In the genomic region with DNA sequence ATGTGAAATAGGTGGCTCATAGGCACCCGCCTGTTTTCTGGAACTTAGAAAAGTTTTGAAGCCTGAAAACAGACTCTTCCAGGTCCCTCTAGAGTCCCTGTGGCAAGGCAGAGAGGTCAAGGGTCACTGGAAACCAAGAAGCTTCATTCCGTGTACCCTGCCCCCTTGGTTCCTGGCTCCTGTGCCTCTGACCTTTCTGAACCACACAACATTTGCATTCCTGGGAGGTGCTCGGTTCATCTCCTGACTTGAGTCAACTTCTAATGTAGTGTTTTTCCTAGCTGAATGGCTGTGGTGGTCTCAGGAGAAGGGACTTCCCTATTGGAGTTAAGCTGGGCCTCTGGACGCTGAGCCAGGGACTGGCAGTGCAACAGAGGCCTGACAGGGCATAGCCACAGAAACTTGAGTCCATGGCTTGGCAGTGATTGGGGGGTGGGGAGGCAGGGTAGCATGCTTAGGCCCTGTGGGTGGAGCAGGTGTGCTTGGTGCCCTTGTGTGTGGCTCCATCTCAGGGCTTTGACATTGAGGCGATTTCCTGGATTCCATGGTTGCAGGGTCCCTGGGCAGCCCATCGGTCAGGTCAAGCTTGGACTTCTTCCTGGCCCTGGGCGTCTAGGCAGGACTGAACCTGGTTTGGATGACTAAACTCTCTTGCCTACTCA, we compare ENCODE assay signal across 8 mouse cellular contexts. TPM values are rescaled to one million over a fixed set of nuclear protein-coding genes. Genes with fewer than 3 reads are reported as not detected.
DNase-seq lines count a peak whose midpoint lies in the region; ATAC-seq and TF ChIP-seq lines count a peak whose summit lies in the region.

No protein-coding gene starts in this region.

- no peaks in the 10 kb centered on the region for H3K9me3 ChIP-seq in heart, embryonic 12.5 days (replicated peaks)
- H3K9me3 ChIP-seq in hindbrain, embryonic 13.5 days, result no peaks in the 10 kb centered on the region
- H3K9me3 ChIP-seq in liver, embryonic 13.5 days (replicated peaks), result no peaks in the 10 kb centered on the region

- ATAC-seq in heart, embryonic 12.5 days (ENCODE audit: insufficient number of reproducible peaks, low FRiP score), result no peak
- no peak for ATAC-seq in hindbrain, embryonic 13.5 days (ENCODE audit: low FRiP score)
- no peak for ATAC-seq in liver, embryonic 13.5 days (ENCODE audit: low read depth)

- TF ChIP-seq CTCF in bone marrow, adult 2 months (IDR thresholded peaks at IDR 0.05; ENCODE audit: control insufficient read depth, insufficient read depth, low read length), result no peak

- H3K27ac ChIP-seq in heart, embryonic 12.5 days (ENCODE audit: poor library complexity, severe bottlenecking), result no peak overlapping the region
- no peak overlapping the region for H3K27ac ChIP-seq in bone marrow, adult 2 months (ENCODE audit: control insufficient read depth, insufficient read depth, low read depth, low read length, poor library complexity)
- no peak overlapping the region for H3K27ac ChIP-seq in hindbrain, embryonic 13.5 days
- H3K27ac ChIP-seq in liver, embryonic 13.5 days, result peak overlapping the region; percentile 75; the same call in 1 of the 2 replicates

- no peaks in the 10 kb centered on the region for H3K27me3 ChIP-seq in heart, embryonic 12.5 days (replicated peaks)
- no peaks in the 10 kb centered on the region for H3K27me3 ChIP-seq in hindbrain, embryonic 13.5 days
- peaks cover 2% of the 10 kb centered on the region; the same call in 1 of the 2 replicates for H3K27me3 ChIP-seq in liver, embryonic 13.5 days

- H3K4me2 ChIP-seq in heart, embryonic 12.5 days, result peak overlapping the region; percentile 76
- H3K4me2 ChIP-seq in hindbrain, embryonic 13.5 days, result peak overlapping the region; percentile 97
- H3K4me2 ChIP-seq in liver, embryonic 13.5 days, result peak overlapping the region; percentile 100

- peak overlapping the region; percentile 90 for H3K4me3 ChIP-seq in heart, embryonic 12.5 days
- H3K4me3 ChIP-seq in bone marrow, adult 2 months (replicated peaks; ENCODE audit: control insufficient read depth, low read depth, low read length), result peak overlapping the region; percentile 33
- peak overlapping the region; percentile 92 for H3K4me3 ChIP-seq in hindbrain, embryonic 13.5 days
- peak overlapping the region; percentile 92 for H3K4me3 ChIP-seq in liver, embryonic 13.5 days (replicated peaks)

- peak overlapping the region; percentile 91 for H3K9ac ChIP-seq in heart, embryonic 12.5 days
- peak overlapping the region; percentile 95 for H3K9ac ChIP-seq in hindbrain, embryonic 13.5 days
- H3K9ac ChIP-seq in liver, embryonic 13.5 days, result peak overlapping the region; percentile 95

- TF ChIP-seq POLR2A in bone marrow, adult 2 months (IDR thresholded peaks at IDR 0.05; ENCODE audit: borderline replicate concordance, control insufficient read depth, low read depth, low read length), result no peak

- 64% methylated on average over 7 of the region's 7 CpGs for WGBS in heart, embryonic 12.5 days
- 67% methylated on average over 7 of the region's 7 CpGs for WGBS in bone marrow, adult 2 months
- 59% methylated on average over 7 of the region's 7 CpGs for WGBS in hindbrain, embryonic 13.5 days
- 51% methylated on average over 7 of the region's 7 CpGs for WGBS in liver, embryonic 13.5 days (ENCODE audit: insufficient replicate concordance)

- no peak for DNase-seq in heart, adult 8-10 months (ENCODE audit: low spot score)
- DNase-seq in liver, embryonic 13.5 days, result no peak
- DNase-seq in right cerebral cortex, postnatal 10 days (ENCODE audit: low spot score in 2 of 2), result no peak
- no peak for DNase-seq in frontal cortex, postnatal 14 days (ENCODE audit: low spot score in 2 of 2)
- no peak for DNase-seq in right cerebral cortex, postnatal 25 days

- H3K36me3 ChIP-seq in heart, embryonic 12.5 days, result peaks cover 10% of the 10 kb centered on the region
- peaks cover 7% of the 10 kb centered on the region for H3K36me3 ChIP-seq in hindbrain, embryonic 13.5 days
- H3K36me3 ChIP-seq in liver, embryonic 13.5 days, result peaks cover 11% of the 10 kb centered on the region

- peaks cover 23% of the 10 kb centered on the region for H3K4me1 ChIP-seq in heart, embryonic 12.5 days (replicated peaks)
- H3K4me1 ChIP-seq in bone marrow, adult 2 months (ENCODE audit: control insufficient read depth, insufficient read depth, low read length), result peaks cover 3% of the 10 kb centered on the region
- H3K4me1 ChIP-seq in hindbrain, embryonic 13.5 days (replicated peaks), result peaks cover 60% of the 10 kb centered on the region
- peaks cover 46% of the 10 kb centered on the region for H3K4me1 ChIP-seq in liver, embryonic 13.5 days (replicated peaks)

RNA-seq across cellular contexts. Expression of a gene that starts 1.4 kb away (rescaled TPM):
- polyA plus RNA-seq in heart, embryonic 12.5 days (2016; fragmentation: Nextera tagmentation; extraction: Ambion mirVana), result 9.4 and 10.1 TPM in 2 replicates
- total RNA-seq in heart, adult 8-10 months (2022), result 10 to 100 TPM; 41.3 to 50.7 (median 49.8) TPM
- 21.0 and 50.2 TPM in 2 replicates for polyA plus RNA-seq in bone marrow, adult 2 months (2011; ENCODE audit: insufficient read depth, insufficient read length, low replicate concordance, missing spikeins)
- 7.8 and 8.5 TPM in 2 replicates for polyA plus RNA-seq in hindbrain, embryonic 13.5 days (2015; fragmentation: Nextera tagmentation; extraction: Ambion mirVana)
- 1.8 and 2.4 TPM in 2 replicates for polyA plus RNA-seq in liver, embryonic 13.5 days (2015; fragmentation: Nextera tagmentation; extraction: Ambion mirVana)

RNA-seq across cellular contexts. Expression of a gene that starts 9.1 kb away (rescaled TPM):
- polyA plus RNA-seq in heart, embryonic 12.5 days (2016; fragmentation: Nextera tagmentation; extraction: Ambion mirVana), result 50.2 and 62.4 TPM in 2 replicates
- 10 to 100 TPM; 19.7 to 30.4 (median 24.4) TPM for total RNA-seq in heart, adult 8-10 months (2022)
- polyA plus RNA-seq in bone marrow, adult 2 months (2011; ENCODE audit: insufficient read depth, insufficient read length, low replicate concordance, missing spikeins), result 8.1 and 12.4 TPM in 2 replicates
- 30.8 and 34.4 TPM in 2 replicates for polyA plus RNA-seq in hindbrain, embryonic 13.5 days (2015; fragmentation: Nextera tagmentation; extraction: Ambion mirVana)
- polyA plus RNA-seq in liver, embryonic 13.5 days (2015; fragmentation: Nextera tagmentation; extraction: Ambion mirVana), result 5.6 and 6.8 TPM in 2 replicates

RNA-seq across cellular contexts. Expression of a gene that starts 14.6 kb away (rescaled TPM):
- polyA plus RNA-seq in heart, embryonic 12.5 days (2016; fragmentation: Nextera tagmentation; extraction: Ambion mirVana), result 0.13 and 0.19 TPM in 2 replicates
- total RNA-seq in heart, adult 8-10 months (2022), result under 1 TPM; 0.17 to 0.19 (median 0.19) TPM
- polyA plus RNA-seq in bone marrow, adult 2 months (2011; ENCODE audit: insufficient read depth, insufficient read length, low replicate concordance, missing spikeins), result 0.42 TPM in 1 of 2 replicates, not detected in the other
- 0.47 and 0.57 TPM in 2 replicates for polyA plus RNA-seq in hindbrain, embryonic 13.5 days (2015; fragmentation: Nextera tagmentation; extraction: Ambion mirVana)
- polyA plus RNA-seq in liver, embryonic 13.5 days (2015; fragmentation: Nextera tagmentation; extraction: Ambion mirVana), result 0.05 and 0.09 TPM in 2 replicates

RNA-seq across cellular contexts. Expression of a gene that starts 17.5 kb away (rescaled TPM):
- polyA plus RNA-seq in heart, embryonic 12.5 days (2016; fragmentation: Nextera tagmentation; extraction: Ambion mirVana), result 128 and 132 TPM in 2 replicates
- 100 to 1,000 TPM; 112 to 128 (median 117) TPM for total RNA-seq in heart, adult 8-10 months (2022)
- polyA plus RNA-seq in bone marrow, adult 2 months (2011; ENCODE audit: insufficient read depth, insufficient read length, low replicate concordance, missing spikeins), result 53.9 and 114 TPM in 2 replicates
- polyA plus RNA-seq in hindbrain, embryonic 13.5 days (2015; fragmentation: Nextera tagmentation; extraction: Ambion mirVana), result 142 and 148 TPM in 2 replicates
- 147 and 148 TPM in 2 replicates for polyA plus RNA-seq in liver, embryonic 13.5 days (2015; fragmentation: Nextera tagmentation; extraction: Ambion mirVana)

RNA-seq across cellular contexts. Expression of a gene that starts 20.7 kb away (rescaled TPM):
- 9.2 and 10.1 TPM in 2 replicates for polyA plus RNA-seq in heart, embryonic 12.5 days (2016; fragmentation: Nextera tagmentation; extraction: Ambion mirVana)
- 1 to 10 TPM; 7.3 to 9.9 (median 8.6) TPM for total RNA-seq in heart, adult 8-10 months (2022)
- polyA plus RNA-seq in bone marrow, adult 2 months (2011; ENCODE audit: insufficient read depth, insufficient read length, low replicate concordance, missing spikeins), result 2.8 and 5.9 TPM in 2 replicates
- polyA plus RNA-seq in hindbrain, embryonic 13.5 days (2015; fragmentation: Nextera tagmentation; extraction: Ambion mirVana), result 23.3 and 24.1 TPM in 2 replicates
- 8.4 and 10.2 TPM in 2 replicates for polyA plus RNA-seq in liver, embryonic 13.5 days (2015; fragmentation: Nextera tagmentation; extraction: Ambion mirVana)

Comparison
In these comparisons a context has a peak if more than half of its experiments do, and no peak if none do; other contexts are left out.
1. H3K4me3 ChIP-seq: peak in every context shown above with its lines; median percentile 92 in hindbrain, embryonic 13.5 days; 92 in liver, embryonic 13.5 days; 90 in heart, embryonic 12.5 days; 33 in bone marrow, adult 2 months.